Mouse (Mus musculus) olfactory bulb, adult 2 months (tissue): ENCODE data around the gene Exoc3l4.

Experiments
- CTCF ChIP-seq: fragments of 200-500 bp; IDR thresholded peaks from 2 replicates; pipeline ENCODE4 v1.5.1; 2012; ENCODE audit warnings: low read depth, mild to moderate bottlenecking, low read length, moderate library complexity; ENCODE audit not compliant: insufficient read depth
- POLR2A ChIP-seq: fragments of 200-500 bp; IDR thresholded peaks from 2 replicates; pipeline ENCODE4 v1.6.1; 2012; ENCODE audit warnings: mild to moderate bottlenecking, low read depth, low read length, moderate library complexity; ENCODE audit not compliant: insufficient read depth

- no peak for TF ChIP-seq CTCF
- TF ChIP-seq POLR2A, result no peak
Measured at GRCm38 (mm10) chr12:111472886-111473285, 56.1 kb downstream of the Exoc3l4 start.
